Mouse (Mus musculus): ENCODE results near the gene Cd44. TPM values are rescaled to one million over a fixed set of nuclear protein-coding genes. Genes with fewer than 3 reads are reported as not detected.

Gene Cd44
- polyA plus RNA-seq, 1 experiment = 4.5 TPM

- Histone ChIP-seq H3K27ac (ENCODE audit: insufficient read depth, low read length) (no peak overlapping the region), H3K27me3 (ENCODE audit: control insufficient read depth, insufficient read depth, low read length) (no peaks in the 10 kb centered on the region), H3K4me3 (replicated peaks; ENCODE audit: insufficient read depth, low read depth, low read length) (no peak overlapping the region), H3K4me1 (ENCODE audit: control insufficient read depth, insufficient read depth, low read length) (no peaks in the 10 kb centered on the region)
- TF ChIP-seq CTCF (IDR thresholded peaks at IDR 0.05; ENCODE audit: borderline replicate concordance, insufficient read depth, low read depth, low read length) (no peak), POLR2A (IDR thresholded peaks at IDR 0.05; ENCODE audit: borderline replicate concordance, insufficient read depth, low read length) (no peak)
- no peak for DNase-seq
- 98% methylated on average over 1 of the region's 1 CpGs for WGBS
Observed at GRCm38 (mm10) chr2:102809436-102809835, 92.0 kb downstream of the Cd44 start.

- WGBS = 73% methylated on average over 3 of the region's 3 CpGs
- TF ChIP-seq CTCF (IDR thresholded peaks at IDR 0.05; ENCODE audit: borderline replicate concordance, insufficient read depth, low read depth, low read length) (no peak), POLR2A (IDR thresholded peaks at IDR 0.05; ENCODE audit: borderline replicate concordance, insufficient read depth, low read length) (no peak)
- no peak overlapping the region for H3K4me3 ChIP-seq (replicated peaks; ENCODE audit: insufficient read depth, low read depth, low read length)
- no peak overlapping the region for H3K27ac ChIP-seq (ENCODE audit: insufficient read depth, low read length)
- H3K27me3 ChIP-seq (ENCODE audit: control insufficient read depth, insufficient read depth, low read length) = no peaks in the 10 kb centered on the region
- no peaks in the 10 kb centered on the region for H3K4me1 ChIP-seq (ENCODE audit: control insufficient read depth, insufficient read depth, low read length)
- DNase-seq = no peak
Observed at GRCm38 (mm10) chr2:102807633-102808032, 93.8 kb downstream of the Cd44 start.

GRCm38 (mm10) chr2:102805761-102806496 is 95.5 kb downstream of the Cd44 start:
- no peaks in the 10 kb centered on the region for H3K4me1 ChIP-seq (ENCODE audit: control insufficient read depth, insufficient read depth, low read length)
- no peak for DNase-seq
- H3K27me3 ChIP-seq (ENCODE audit: control insufficient read depth, insufficient read depth, low read length) = no peaks in the 10 kb centered on the region
- WGBS = 88% methylated on average over 4 of the region's 4 CpGs
- no peak overlapping the region for H3K4me3 ChIP-seq (replicated peaks; ENCODE audit: insufficient read depth, low read depth, low read length)
- no peak for TF ChIP-seq CTCF (IDR thresholded peaks at IDR 0.05; ENCODE audit: borderline replicate concordance, insufficient read depth, low read depth, low read length)
- TF ChIP-seq POLR2A (IDR thresholded peaks at IDR 0.05; ENCODE audit: borderline replicate concordance, insufficient read depth, low read length) = no peak
- no peak overlapping the region for H3K27ac ChIP-seq (ENCODE audit: insufficient read depth, low read length)

- no peak for TF ChIP-seq POLR2A (IDR thresholded peaks at IDR 0.05; ENCODE audit: borderline replicate concordance, insufficient read depth, low read length)
- no peak overlapping the region for H3K4me3 ChIP-seq (replicated peaks; ENCODE audit: insufficient read depth, low read depth, low read length)
- 85% methylated on average over 6 of the region's 6 CpGs for WGBS
Observed at GRCm38 (mm10) chr2:102805283-102805682, 96.2 kb downstream of the Cd44 start.

GRCm38 (mm10) chr2:102804109-102804508 is 97.4 kb downstream of the Cd44 start:
- Histone ChIP-seq H3K27me3 (ENCODE audit: control insufficient read depth, insufficient read depth, low read length) (no peaks in the 10 kb centered on the region), H3K27ac (ENCODE audit: insufficient read depth, low read length) (no peak overlapping the region), H3K4me1 (ENCODE audit: control insufficient read depth, insufficient read depth, low read length) (no peaks in the 10 kb centered on the region), H3K4me3 (replicated peaks; ENCODE audit: insufficient read depth, low read depth, low read length) (no peak overlapping the region)
- TF ChIP-seq CTCF (IDR thresholded peaks at IDR 0.05; ENCODE audit: borderline replicate concordance, insufficient read depth, low read depth, low read length) = no peak
- no peak for TF ChIP-seq POLR2A (IDR thresholded peaks at IDR 0.05; ENCODE audit: borderline replicate concordance, insufficient read depth, low read length)
- WGBS = 20% methylated on average over 2 of the region's 2 CpGs
- peak in 1 of 2 experiments; percentile 24 for DNase-seq

More at GRCm38 (mm10) chr2:102805283-102805682, 96.2 kb downstream of the Cd44 start:
- Histone ChIP-seq H3K4me1 (ENCODE audit: control insufficient read depth, insufficient read depth, low read length) (no peaks in the 10 kb centered on the region), H3K27me3 (ENCODE audit: control insufficient read depth, insufficient read depth, low read length) (no peaks in the 10 kb centered on the region), H3K27ac (ENCODE audit: insufficient read depth, low read length) (no peak overlapping the region)
- DNase-seq = no peak

GRCm38 (mm10) chr2:102801899-102802298 is 99.6 kb downstream of the Cd44 start:
- H3K4me3 ChIP-seq (replicated peaks; ENCODE audit: insufficient read depth, low read depth, low read length) = no peak overlapping the region
- no peaks in the 10 kb centered on the region for H3K4me1 ChIP-seq (ENCODE audit: control insufficient read depth, insufficient read depth, low read length)
- DNase-seq = no peak
- no peak overlapping the region for H3K27ac ChIP-seq (ENCODE audit: insufficient read depth, low read length)
- no peaks in the 10 kb centered on the region for H3K27me3 ChIP-seq (ENCODE audit: control insufficient read depth, insufficient read depth, low read length)
- WGBS = 91% methylated on average over 1 of the region's 1 CpGs
- TF ChIP-seq POLR2A (IDR thresholded peaks at IDR 0.05; ENCODE audit: borderline replicate concordance, insufficient read depth, low read length) (no peak), CTCF (IDR thresholded peaks at IDR 0.05; ENCODE audit: borderline replicate concordance, insufficient read depth, low read depth, low read length) (no peak)

GRCm38 (mm10) chr2:102798149-102798548 is 103.3 kb downstream of the Cd44 start:
- Histone ChIP-seq H3K4me3 (replicated peaks; ENCODE audit: insufficient read depth, low read depth, low read length) (no peak overlapping the region), H3K27me3 (ENCODE audit: control insufficient read depth, insufficient read depth, low read length) (no peaks in the 10 kb centered on the region), H3K4me1 (ENCODE audit: control insufficient read depth, insufficient read depth, low read length) (no peaks in the 10 kb centered on the region), H3K27ac (ENCODE audit: insufficient read depth, low read length) (no peak overlapping the region)
- no peak for DNase-seq
- 69% methylated on average over 2 of the region's 2 CpGs for WGBS
- TF ChIP-seq POLR2A (IDR thresholded peaks at IDR 0.05; ENCODE audit: borderline replicate concordance, insufficient read depth, low read length) = no peak
- TF ChIP-seq CTCF (IDR thresholded peaks at IDR 0.05; ENCODE audit: borderline replicate concordance, insufficient read depth, low read depth, low read length) = no peak

- H3K4me3 ChIP-seq (replicated peaks; ENCODE audit: insufficient read depth, low read depth, low read length) = no peak overlapping the region
- no peak overlapping the region for H3K27ac ChIP-seq (ENCODE audit: insufficient read depth, low read length)
- DNase-seq = no peak
- no peaks in the 10 kb centered on the region for H3K4me1 ChIP-seq (ENCODE audit: control insufficient read depth, insufficient read depth, low read length)
- TF ChIP-seq CTCF (IDR thresholded peaks at IDR 0.05; ENCODE audit: borderline replicate concordance, insufficient read depth, low read depth, low read length) (no peak), POLR2A (IDR thresholded peaks at IDR 0.05; ENCODE audit: borderline replicate concordance, insufficient read depth, low read length) (no peak)
- no peaks in the 10 kb centered on the region for H3K27me3 ChIP-seq (ENCODE audit: control insufficient read depth, insufficient read depth, low read length)
- WGBS = 93% methylated on average over 3 of the region's 3 CpGs
Observed at GRCm38 (mm10) chr2:102795034-102795433, 106.4 kb downstream of the Cd44 start.
